Mouse (Mus musculus) spleen, adult 2 months (tissue): ENCODE measurements around the gene Lypd6b.

Source experiments
- CTCF ChIP-seq: fragments of 200-500 bp; IDR thresholded peaks from 2 replicates; pipeline ENCODE4 v1.5.1; 2011; ENCODE audit warnings: mild to moderate bottlenecking, inconsistent platforms; ENCODE audit not compliant: insufficient read depth, insufficient read length, insufficient replicate concordance; ENCODE audit errors: extremely low read depth
- POLR2A ChIP-seq: fragments of 200-500 bp; IDR thresholded peaks from 2 replicates; pipeline ENCODE4 v1.6.1; 2011; ENCODE audit warnings: low read depth, low read length, inconsistent platforms

DNA sequence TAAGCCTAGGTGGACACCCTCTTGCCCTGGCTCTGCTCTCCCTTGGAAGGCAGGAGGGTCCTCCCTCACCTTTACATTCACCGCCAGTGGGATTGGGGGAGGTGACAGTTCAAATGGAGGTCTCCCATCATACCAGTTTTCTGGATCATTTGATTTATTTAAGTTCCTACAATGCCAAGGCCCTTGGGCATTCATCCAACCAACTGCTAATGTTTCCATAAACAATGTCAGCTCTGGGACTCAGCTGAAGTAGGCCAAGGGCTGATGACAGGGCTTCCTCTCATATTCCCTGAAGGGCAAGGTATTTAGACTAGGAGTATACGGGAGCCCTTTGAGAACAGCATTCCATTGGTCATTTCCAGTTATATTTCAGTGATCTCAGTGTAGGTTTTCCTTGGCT, 170.0 kb downstream of the Lypd6b start:
- TF ChIP-seq CTCF (no peak), POLR2A (no peak)
